In genomic region chr3:158036329-158036988, GRCm38 (mm10) we compare ENCODE assay signal across 8 mouse cellular contexts. TPM values are rescaled to one million over a fixed set of nuclear protein-coding genes. Genes with fewer than 3 reads are reported as not detected.
DNase-seq lines count a peak whose midpoint lies in the region; ATAC-seq lines count a peak whose summit lies in the region.

Srsf11 (minus strand) TSS chr3:158036639.
Lrrc40 (plus strand) TSS chr3:158036662.

- WGBS in hindbrain, embryonic 11.5 days, result under 1% methylated on average over 55 of the region's 55 CpGs

- H3K4me1 ChIP-seq in hindbrain, embryonic 11.5 days (replicated peaks; ENCODE audit: control insufficient read depth, insufficient read depth, low read length), result no peaks in the 10 kb centered on the region

- H3K4me2 ChIP-seq in hindbrain, embryonic 11.5 days (replicated peaks; ENCODE audit: low read depth, low read length), result peak within 1 kb of the TSS; percentile 33

- no peaks in the 10 kb centered on the region for H3K9me3 ChIP-seq in hindbrain, embryonic 11.5 days (ENCODE audit: control insufficient read depth, low read length)

- H3K27me3 ChIP-seq in hindbrain, embryonic 11.5 days (ENCODE audit: control insufficient read depth, insufficient read depth, low read length), result no peaks in the 10 kb centered on the region

- peak within 1 kb of the TSS; percentile 89 for H3K4me3 ChIP-seq in hindbrain, embryonic 11.5 days (ENCODE audit: low read depth, low read length)

- DNase-seq in MN1 (ENCODE audit: low spot score), result peak; percentile 93
- peak; percentile 93 for DNase-seq in cerebellum, adult 9-10 months
- DNase-seq in hindbrain, embryonic 11.5 days (ENCODE audit: low spot score), result peak; percentile 98
- DNase-seq in layer of hippocampus, postnatal 10 days (ENCODE audit: low spot score in 2 of 2), result peak; percentile 94 to 95
- DNase-seq in lung, postnatal 10 days, result peak; percentile 96
- peak; percentile 92 for DNase-seq in ovary, postnatal 36 days (ENCODE audit: low spot score)
- peak; percentile 94 for DNase-seq in thymus, postnatal 25 days

- H3K27ac ChIP-seq in hindbrain, embryonic 11.5 days (ENCODE audit: low read depth, low read length), result peak within 1 kb of the TSS; percentile 74

- peak; percentile 95 for ATAC-seq in frontal cortex, adult (ENCODE audit: low TSS enrichment)
- ATAC-seq in hindbrain, embryonic 11.5 days (ENCODE audit: low FRiP score), result peak; percentile 96

- no peaks in the 10 kb centered on the region for H3K36me3 ChIP-seq in hindbrain, embryonic 11.5 days (ENCODE audit: control insufficient read depth, insufficient read depth, low read length)

- peak within 1 kb of the TSS; percentile 88 for H3K9ac ChIP-seq in hindbrain, embryonic 11.5 days (ENCODE audit: low read depth, low read length)

RNA-seq across cellular contexts. Expression of gene Srsf11, which starts in this region (rescaled TPM):
- polyA plus RNA-seq in hindbrain, embryonic 11.5 days (2014; fragmentation: Nextera tagmentation; extraction: Ambion mirVana), result 336 and 374 TPM in 2 replicates
- total RNA-seq in layer of hippocampus, postnatal 10 days (2021), result 100 to 1,000 TPM; 175 to 195 TPM

RNA-seq across cellular contexts. Expression of gene Lrrc40, which starts in this region (rescaled TPM):
- 73.9 and 78.5 TPM in 2 replicates for polyA plus RNA-seq in hindbrain, embryonic 11.5 days (2014; fragmentation: Nextera tagmentation; extraction: Ambion mirVana)
- 10 to 100 TPM; 36.1 to 37.6 TPM for total RNA-seq in layer of hippocampus, postnatal 10 days (2021)

Comparison
In these comparisons a context has a peak if more than half of its experiments do, and no peak if none do; other contexts are left out.
1. Peak in every context shown above with its lines: DNase-seq, ATAC-seq, H3K4me3 ChIP-seq and H3K27ac ChIP-seq.